Mouse (Mus musculus) hindbrain, embryonic 12.5 days (tissue): ENCODE measurements around the gene Nhsl2. TPM values are rescaled to one million over a fixed set of nuclear protein-coding genes. Genes with fewer than 3 reads are reported as not detected.

ENCODE experiments used
- microRNA-seq: library from miRNA; unstranded; fragments of <30 nt; microRNA quantifications from one replicate; pipeline ENCODE4, GENCODE M21; 2017
- polyA plus RNA-seq: library from polyadenylated mRNA; unstranded; fragments of >200 nt; fragmentation: Nextera tagmentation; extraction: Ambion mirVana; gene quantifications from 2 replicates; pipeline ENCODE4 v1.2.1, GENCODE M21; 2016

The Nhsl2 gene
- polyA plus RNA-seq, 1 experiment from 2014 or later, result 14.7 TPM

Small RNA genes lying within 50 kb of the gene (microRNA-seq; reads per million reads assigned to microRNA genes)
- not detected for gene Gm27843

Other genes with a start within 250 kb of the Nhsl2 start
- 218 and 233 TPM in 2 replicates for gene Ogt, start 209.3 kb upstream of the Nhsl2 start, polyA plus RNA-seq
- not detected in 2 replicates for gene Cxcr3, start 115.1 kb upstream of the Nhsl2 start, polyA plus RNA-seq
- 0.38 TPM in 1 of 2 replicates, not detected in the other for gene Gm4779, start 55.0 kb upstream of the Nhsl2 start, polyA plus RNA-seq
- 0.10 and 0.16 TPM in 2 replicates for gene 8030474K03Rik, start 54.7 kb upstream of the Nhsl2 start, polyA plus RNA-seq
- gene Rtl5, start 221.9 kb downstream of the Nhsl2 start, polyA plus RNA-seq, result 4.8 and 5.2 TPM in 2 replicates